Mouse (Mus musculus): ENCODE measurements around the gene Zcchc7.

The Zcchc7 gene

DNA sequence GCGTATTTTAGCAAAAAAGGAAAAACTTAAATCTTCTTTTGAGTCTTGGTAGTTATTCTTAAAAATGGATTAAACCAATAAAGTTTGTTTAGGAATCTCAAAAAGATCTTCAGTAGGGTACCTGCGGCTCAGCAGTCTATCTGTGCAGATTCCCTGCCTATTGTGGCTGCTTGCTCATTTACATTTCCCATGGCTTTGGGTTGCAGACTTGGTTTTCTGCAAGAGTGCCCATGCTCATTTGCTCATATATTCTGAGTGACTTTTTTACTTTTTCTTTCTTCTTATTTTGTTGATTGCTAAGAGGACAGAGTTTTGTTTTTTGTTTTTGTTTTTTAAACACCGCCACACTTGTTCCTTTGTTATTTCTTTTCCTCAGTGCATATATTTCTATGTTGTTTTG is 19.2 kb downstream of the Zcchc7 start:
- no peak for DNase-seq

DNA sequence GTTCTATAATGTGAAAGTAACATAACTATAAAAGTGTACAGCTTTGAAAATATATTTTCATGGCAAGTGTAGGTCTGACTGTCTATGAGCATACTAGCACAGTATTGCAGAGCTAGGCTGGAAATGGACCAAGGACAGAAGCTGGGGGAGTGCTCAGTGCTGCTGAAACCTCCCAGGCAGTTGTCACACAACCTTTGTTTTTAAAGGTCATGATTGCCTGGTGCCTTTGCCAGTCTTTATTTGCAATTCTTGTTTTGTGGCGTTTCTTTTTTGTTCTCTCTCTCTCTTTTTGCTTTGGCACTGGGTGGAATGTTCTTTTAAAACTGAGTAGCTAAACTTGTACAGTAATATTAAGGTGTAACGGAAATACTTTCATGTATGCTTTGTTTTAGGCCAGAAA is 21.0 kb downstream of the Zcchc7 start:
- peak; percentile 50 for DNase-seq

DNA sequence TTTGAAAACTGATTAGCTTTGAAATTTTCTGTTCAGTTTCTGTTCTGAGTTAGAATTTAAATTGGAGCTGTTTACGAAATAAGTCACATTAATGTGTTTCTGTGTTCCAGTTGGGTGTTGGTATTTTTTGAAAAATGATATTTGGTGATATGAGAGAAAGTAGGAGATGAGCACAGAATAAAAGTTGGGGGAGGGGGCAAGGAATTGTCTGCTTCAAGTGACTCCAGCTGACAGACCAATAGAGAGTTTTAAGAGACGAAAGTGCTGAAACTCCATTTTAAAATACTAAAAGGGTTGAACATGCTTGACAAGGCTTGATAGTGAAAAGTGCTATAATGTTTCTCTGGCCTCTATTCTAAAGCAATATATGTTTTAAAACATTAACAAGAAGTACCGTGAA is 21.4 kb downstream of the Zcchc7 start:
- DNase-seq: no peak

DNA sequence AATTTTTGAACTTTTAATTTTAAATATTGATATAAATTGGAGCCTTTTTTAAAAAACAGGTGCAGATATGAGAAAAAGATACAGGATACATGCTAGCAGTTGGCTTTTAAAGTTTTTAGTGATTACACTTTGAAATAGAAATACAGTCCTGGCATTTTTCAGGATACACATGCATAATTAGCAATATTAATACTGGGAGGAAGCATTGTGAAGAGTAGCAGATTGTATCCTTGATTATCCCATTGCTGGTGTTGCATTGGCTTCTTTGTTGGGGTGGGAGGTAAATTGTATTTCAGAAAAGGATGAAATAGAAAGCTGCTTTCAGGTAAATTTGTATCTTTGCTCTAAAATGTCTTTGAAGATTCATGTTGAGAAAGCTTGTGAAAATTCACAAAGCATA is 22.0 kb downstream of the Zcchc7 start:
- DNase-seq: no peak

DNA sequence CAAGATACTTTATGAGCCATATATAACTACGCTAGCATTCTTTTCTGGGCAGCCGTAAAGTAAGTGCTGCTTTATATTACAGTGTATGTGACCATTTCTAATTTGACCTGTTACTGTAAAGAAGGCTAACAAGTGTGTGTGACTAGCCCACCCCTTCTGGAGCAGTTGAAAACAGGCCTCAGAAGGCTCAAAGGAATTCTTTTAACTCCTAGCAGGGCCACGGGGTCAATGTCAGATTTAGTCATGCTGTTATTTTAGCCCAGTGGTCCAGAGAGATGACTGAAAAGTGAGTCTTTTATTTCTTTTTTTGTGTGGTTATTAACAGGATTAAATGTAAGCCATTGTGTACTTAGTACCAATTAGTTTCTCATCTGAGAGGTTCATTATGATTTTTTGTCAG is 22.6 kb downstream of the Zcchc7 start:
- DNase-seq: no peak

DNA sequence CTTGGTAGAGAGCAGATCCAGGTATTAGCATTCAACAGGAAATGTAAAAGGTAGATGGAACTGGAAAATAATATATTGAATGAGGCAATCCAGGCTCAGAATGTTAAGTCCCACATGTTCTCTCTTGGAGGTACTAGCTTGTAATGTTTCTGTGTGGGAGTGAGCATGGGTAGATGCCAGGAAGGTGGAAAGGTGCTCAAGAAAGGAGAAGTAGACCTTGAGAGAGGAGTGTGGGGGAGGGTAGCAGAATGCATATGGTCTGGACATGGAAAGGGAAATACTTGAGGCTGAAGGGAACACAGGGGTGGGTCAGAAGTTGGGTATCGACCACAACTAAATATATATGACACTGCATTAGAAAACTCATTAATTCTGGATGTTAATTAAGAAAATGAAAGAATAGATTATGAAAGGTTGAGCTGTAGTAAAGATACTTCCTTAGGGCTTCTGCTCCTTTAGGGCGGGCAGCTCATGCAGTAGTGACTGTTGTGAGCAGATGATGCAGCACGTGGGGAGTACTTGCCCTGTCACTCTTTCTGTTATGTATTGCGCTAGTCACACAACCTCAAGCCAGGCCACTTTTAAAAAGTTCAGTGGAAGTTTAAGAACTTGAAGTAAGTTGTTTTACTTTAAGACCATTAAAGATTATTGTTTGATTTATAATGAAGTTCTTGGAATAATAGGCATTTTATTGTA is 24.9 kb downstream of the Zcchc7 start:
- no peak for DNase-seq

DNA sequence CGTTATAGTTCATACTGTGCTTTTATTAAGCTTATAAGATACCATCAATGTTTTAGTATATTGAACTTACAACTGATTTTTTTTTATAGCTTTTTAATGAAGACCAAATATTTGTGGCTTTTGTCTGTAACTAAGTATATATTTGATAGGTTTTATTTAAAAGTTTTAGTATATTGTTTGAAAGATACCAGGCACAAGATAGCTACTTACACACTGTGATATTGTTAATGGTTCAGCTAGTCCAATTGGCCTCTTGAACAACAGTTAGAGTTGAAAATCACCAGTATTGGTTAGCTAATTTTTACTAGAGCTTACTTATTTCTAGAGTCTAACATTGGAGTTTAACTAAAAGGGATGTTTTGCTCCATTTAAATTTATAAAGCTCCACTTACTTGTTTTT is 25.8 kb downstream of the Zcchc7 start:
- no peak for DNase-seq

DNA sequence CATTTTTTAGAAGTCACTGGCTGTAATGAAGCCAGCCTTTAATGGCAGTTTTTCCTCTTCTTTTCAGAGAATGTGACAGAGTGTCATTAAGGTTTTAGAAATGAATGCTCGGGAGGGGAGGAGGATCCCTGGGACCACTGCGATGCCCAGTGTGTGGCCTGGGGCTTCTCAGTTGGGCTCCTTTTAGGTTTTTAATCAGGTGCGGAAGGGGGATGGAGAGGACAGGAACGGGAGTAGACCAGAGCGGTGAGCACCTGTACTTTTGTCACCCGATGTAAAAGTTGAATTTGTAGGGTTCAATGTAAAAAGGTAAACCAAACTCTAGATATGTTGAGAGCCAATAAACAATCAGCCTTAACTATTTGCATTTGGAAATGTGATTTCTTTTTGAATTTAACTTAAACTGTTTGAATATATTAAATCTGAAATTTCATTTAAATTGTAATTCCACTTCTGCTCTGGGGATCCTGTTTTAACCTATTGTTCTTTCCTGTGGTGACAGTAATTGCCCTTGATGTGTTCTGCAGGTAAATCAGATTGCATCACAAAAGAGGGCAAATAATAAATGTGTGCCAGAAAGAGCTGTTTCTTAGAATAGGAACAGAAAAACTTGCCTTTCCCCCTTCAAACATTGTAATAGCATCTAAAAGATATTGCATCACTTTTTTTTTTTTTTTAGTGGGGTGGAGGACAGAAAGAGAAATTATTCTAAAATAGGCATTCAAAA is 28.1 kb downstream of the Zcchc7 start:
- DNase-seq: no peak

DNA sequence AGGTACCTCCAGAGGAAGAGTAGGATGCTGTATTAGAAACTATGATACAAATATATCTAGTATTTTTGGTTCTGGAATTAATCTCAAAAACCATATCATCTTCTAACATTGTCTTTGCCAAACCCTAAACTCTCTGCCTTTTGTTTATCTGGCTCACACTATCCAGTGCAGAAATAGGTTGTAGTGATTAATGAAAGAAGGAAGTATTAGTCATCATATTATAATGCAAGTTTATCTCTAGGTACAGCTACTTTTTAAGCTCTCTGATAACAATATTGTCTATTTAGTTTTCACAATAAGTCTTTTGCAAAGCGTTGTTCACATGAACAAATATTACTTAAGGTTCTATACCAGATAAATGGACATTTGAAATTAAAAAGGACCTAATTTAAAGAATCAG is 57.2 kb downstream of the Zcchc7 start:
- no peak for DNase-seq

DNA sequence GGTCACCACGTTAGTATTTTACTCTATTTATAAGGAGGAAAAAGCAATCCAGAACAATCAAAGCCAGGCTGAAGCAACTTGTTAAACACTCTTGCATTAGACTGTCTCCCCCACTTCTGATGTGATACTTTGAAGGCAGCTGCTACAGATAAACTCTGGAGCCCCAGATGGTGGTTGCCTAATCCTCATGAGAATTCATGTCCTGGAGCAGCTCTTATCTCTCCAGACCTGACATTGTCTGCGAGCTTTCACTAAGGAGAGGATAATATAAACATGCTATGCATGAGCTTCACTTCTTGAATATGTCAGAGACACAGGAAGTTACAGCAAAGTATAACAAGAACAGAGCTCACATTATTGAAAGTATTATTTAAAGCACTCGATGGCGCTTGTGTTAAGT is 58.1 kb downstream of the Zcchc7 start:
- peak; percentile 32 for DNase-seq

DNA sequence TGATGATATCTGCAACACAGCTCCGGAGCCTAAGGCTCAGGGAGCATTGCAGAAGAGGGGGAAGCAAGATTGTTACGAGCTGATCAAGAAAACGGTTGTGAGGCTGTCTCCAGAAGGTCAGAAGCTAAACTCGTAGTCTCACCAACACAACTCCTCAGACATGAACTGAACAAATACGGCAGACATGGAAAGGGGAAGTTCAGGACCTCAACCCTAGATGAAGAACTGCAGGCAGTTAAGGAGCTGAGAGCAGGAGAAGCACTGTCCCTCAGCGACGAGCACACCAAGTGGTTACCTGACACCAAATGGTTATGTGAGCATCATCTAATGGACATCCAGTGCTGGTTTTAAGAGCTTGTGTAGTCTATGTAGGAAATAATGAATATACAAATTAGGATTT is 60.9 kb downstream of the Zcchc7 start:
- no peak for DNase-seq

DNA sequence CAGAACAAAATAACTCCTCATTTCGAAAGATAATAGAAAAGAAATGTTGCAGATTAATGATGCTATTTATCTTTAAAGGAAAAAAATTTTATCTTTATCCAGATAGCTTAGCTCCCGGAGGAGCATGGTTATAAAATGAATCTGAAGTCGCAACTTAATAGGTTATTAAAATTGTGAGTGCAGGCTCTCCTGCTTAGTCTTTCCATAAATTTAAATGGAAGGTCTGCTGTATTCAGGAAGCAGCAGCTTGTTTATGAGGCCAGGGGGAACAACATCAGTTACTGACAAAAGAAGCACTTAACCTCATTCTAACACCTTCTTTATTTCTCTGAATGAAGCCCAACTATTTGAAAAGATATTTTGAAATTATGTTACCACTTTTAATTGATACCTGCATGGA is 74.9 kb downstream of the Zcchc7 start:
- DNase-seq: no peak

DNA sequence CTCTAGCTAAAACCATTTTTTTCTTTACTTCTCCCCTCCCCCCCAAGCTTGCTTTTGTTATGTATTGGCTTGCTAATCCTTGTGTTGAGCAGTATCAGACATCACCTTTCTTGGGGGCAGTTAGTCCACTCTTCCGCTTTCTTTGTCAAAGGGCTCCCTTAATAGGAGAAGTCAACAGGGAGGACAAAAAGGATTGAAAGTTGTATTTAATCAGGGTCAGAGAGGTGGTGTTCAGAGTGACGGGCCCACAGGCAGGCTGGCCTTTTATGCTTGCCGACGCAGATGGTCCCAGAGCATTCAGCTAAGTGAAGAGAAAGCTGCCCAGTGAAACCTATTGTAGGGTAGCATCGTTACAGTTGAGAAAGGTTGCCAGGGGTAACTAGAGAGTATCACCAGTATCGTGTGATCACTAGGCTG is 96.2 kb downstream of the Zcchc7 start:
- DNase-seq: no peak

DNA sequence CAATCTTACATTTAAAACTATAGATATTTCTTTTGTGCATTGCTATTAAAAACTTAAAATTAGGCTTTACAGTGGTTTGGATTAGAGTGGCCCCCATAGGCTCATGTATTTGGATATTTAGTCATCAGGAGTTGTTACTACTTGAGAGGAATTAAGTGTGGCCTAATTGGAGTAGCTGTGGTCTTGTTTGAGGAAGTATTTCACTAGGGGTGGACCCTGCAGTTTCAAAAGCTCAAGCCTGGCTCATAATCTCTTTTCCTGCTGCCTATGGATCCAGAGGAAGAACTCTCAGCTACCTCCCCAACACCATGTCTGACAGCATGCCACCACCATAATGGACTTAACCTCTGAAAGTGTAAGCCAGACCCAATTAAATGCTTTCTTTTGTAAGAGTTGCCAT is 115.9 kb downstream of the Zcchc7 start:
- DNase-seq: no peak

DNA sequence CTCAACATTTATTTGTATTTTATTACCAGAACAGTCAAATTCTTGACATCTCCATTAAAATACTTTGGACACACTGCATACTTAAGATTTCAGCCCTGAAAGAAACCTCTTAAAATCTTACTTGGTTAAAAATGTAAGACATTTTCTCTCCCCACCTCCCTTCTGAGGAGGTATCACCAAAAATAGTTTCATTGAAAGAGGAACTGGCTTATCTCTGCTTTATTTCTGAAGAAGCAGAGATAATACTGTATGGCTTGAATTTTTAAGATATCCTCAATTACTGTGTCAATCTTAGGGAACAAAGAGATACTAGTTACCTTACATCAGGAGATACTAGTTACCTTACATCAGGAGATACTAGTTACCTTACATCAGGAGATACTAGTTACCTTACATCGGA is 116.4 kb downstream of the Zcchc7 start:
- no peak for DNase-seq

DNA sequence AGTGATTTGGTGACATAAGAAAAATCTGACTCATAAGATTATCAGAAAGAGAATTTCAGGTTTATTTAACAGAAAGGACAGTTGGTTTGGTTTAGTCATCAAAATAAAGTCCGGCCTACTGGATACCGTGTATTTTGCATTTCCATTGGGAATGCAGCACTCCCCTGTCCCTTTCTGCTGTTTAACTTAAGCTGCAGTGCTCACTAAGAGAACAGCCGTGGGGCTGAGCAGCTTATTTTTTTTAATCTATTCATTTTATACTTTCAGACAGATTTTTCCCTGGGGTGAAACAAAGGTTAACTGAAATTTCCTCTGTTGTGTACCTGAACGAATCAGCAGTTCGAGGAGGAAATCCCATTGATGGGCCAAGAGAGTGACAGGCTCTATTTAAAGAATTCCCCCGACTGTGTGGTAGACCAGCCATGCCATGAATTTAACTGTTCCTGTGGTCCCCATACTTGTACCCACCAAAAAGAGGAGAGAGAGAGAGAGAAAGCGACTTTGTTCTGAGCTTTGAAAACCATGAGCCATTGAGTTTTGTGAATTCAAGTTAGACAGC is 124.5 kb downstream of the Zcchc7 start:
- DNase-seq: no peak

DNA sequence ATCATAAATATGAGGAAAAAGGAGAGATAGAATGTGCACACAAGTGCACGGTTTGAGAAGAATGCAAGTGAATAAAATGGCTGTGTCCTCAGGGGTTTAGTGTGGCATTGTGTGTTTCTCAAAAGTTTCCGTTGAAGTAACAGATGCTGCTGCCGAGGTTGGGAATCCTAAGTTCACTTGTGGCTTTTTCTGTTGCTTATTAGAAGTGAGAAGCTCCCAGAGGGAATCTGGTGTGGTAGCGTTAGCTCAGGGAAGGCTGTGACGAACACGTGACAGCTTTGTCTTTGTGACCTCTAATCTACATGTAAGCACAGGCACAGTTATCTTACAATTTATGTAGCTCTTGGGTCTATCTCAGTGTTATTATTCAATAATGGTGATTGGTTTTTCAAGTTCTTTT is 130.5 kb downstream of the Zcchc7 start:
- no peak for DNase-seq

DNA sequence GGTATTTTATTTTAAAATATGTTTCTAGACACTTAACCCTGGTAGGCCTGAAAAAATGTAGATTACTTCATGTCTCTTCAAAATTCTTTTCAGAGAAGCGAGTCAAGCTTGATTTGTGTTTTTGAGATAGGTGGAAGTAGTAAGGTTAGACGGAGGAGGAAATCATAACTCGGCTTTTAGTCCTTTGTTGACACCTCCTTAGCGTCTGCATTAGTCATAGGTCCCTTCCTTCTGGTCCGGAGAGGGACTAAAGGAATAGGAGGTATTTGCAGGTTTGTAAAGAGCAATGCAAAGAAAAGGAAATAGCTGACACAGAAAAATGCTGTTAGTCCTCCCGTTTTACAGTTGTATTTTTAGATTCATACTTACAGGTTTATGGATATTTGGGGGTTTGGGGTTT is 135.7 kb downstream of the Zcchc7 start:
- DNase-seq: no peak

DNA sequence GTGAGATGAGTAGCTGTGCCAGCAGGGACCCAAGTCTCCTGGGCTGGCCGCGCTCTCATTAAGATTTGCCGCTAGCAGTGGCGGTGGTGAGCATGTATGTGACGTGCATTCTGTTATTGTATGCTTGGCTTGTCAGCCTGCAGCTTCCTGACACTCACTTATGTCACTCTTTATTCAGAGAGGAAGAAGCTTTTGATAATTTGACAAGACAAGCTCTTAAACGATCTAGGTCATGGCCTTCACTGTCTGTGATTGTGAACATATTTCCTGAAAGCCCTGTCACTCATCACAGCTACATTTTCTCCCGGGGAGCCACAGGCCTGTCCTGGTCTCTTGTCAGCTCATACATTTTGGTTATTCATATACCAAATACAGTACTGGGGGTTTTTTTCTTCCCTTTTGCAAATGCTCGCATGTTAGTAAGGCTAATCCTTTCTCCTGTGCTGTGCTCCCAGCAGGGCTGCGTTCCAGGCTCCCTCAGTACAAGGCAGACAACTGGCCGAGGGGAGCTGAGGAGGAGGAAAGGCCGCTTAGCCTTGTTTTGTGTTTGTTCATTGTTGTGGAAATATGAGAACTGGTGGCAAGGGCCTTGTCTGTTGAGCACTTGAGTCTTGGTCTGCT is 150.1 kb downstream of the Zcchc7 start:
- no peak for DNase-seq

DNA sequence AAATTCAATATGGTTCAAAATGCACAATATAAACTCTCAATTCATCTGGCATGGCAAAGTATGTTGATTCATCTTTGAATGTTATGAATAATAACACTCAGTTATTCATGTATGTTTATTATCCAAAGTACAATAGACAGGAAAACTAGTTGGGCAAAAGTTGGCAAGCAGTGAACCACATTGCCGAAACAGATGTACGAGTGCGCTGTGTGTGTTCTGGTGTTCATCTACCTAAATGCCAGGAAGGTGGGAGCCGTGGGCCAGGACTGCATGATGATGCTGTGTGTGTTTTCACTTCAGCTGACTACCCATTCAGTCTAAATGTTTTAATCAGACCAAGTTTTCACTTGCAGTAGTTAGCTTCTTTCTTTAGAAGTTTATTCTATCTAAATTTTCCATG is 150.7 kb downstream of the Zcchc7 start:
- no peak for DNase-seq

DNA sequence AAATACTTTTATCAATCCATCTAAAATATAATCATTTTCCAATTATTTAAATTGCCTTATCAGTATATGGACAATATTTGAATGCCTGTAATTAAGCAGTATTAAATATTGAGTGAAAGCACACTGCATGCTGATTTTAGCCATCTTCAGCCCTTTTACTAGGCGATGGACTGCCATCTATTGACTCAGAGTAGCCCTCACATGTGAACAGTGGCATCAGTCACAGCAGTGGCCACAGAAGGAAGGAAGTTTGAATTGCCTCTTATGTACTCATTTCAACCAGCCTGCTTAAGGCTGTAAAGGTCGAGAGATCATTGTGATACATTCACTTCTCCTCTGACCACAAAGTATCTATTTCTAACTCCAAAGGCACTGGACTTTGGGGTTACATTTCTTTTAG is 154.4 kb downstream of the Zcchc7 start:
- DNase-seq: no peak

DNA sequence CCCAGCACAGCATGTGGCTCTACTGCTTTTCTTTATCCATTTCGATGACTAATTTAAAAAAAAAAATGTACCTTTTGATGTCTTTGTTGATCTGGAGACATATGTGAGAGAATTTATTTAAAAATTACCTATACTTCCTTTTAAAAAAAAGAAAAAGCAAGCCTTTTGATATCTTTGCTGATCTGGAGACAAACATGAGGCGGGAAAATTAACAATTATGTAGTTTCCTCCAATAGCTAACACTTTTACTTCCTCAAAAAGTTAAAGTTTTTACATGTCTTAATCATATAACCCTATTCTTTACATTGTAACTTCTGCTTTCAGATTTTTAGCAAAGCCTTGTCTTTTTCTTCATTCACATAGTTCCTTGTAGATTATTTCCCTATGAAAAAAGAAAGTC is 155.2 kb downstream of the Zcchc7 start:
- no peak for DNase-seq

DNA sequence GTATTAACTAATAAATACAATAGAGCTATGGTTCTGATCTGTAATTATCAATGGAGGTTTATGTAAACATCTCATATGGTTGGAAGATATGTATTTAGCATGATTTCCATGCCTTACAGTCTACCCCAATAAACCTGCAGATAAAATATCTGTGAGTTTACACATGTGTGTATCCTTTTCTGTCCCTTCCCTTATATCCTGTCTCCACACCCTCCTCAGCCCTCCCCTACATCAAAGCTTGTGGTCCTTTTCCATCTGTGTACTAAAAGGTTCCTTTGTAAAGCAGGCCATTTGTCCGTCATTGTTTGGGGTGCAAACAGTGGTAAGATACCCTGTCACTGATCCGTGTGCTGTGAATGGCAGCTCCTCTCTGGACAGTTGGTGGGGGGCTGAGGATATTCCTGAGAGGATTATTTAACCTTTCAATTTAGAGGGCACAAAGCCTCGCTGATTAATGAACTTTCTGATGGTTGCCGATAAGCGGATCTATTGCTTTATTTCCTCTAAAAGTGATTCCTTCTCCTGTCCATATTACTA is 161.7 kb downstream of the Zcchc7 start:
- DNase-seq: no peak

DNA sequence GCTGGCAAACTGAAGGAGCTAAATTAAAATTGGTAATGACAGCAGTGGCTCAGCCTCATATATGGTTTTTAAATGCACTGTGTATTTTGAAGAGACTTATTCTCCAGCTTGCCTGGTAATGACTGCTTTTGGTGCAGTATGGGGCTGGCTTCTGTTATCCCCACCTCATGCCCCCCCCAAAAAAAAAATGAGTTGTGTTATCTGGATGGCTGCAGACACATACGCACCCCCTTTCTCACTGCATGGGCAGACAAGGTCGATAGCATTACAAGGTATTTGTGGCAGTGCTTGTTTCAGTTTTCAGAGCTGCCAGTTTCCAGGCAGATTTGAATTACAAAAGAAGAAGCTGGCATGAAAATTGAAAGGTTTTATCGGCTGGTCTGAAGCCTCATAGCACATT is 162.2 kb downstream of the Zcchc7 start:
- no peak for DNase-seq

Measured in layer of hippocampus, adult 9-11 months (tissue).